Mouse (Mus musculus): Measurements from ENCODE around the gene Pcmt1. TPM values are rescaled to one million over a fixed set of nuclear protein-coding genes. Genes with fewer than 3 reads are reported as not detected.

Gene Pcmt1
- polyA plus RNA-seq, 1 experiment: 85.8 TPM

GRCm38 (mm10) chr10:7664027-7664526 is 16.9 kb downstream of the Pcmt1 start:
- TF ChIP-seq GATA1 (IDR thresholded peaks at IDR 0.05; ENCODE audit: low read length): no peak

DNA sequence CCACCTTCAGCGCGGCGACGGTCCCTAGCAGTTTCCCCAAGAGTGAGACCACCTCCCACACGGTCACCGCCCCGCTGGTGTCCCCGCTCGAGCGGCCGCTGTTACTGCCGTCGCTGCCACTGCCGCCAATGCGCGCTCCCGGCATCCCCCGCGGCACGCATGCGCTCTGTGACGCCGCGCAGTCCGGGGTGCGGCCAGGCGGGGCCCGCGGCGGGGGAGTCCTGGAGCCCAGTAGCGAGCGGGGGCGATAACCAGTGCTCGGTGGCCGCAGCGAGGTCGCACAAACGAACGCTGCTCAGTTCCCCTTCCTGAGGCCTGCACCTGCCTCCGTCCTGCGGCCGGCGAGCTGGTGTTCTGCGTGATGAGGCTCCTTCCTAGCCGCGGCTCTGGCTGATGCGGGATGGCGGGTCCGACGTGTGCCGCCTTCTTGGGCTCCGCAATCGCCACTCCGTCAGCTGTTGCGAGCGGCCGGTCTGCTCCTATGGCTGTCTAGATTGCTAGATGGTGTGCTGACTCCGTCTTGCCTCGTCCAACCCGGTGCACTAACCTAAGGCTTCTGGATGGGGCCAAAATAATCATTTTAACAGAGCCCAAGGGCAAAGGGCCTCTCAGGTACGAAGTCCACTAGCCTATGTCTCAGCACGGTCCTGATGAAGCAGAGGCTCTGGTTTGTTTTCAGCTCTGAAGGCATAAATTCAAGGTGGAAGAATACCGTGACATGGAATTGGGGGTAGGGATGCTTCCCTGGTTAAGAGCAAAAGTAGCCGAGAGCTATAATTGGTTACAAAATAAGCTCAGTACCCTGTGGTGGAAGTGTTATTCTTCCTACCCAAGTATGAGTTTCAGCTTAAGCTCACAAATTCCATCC is 17.5 kb downstream of the Pcmt1 start:
- TF ChIP-seq GATA1 (IDR thresholded peaks at IDR 0.05; ENCODE audit: low read length): no peak

- TF ChIP-seq GATA1 (IDR thresholded peaks at IDR 0.05; ENCODE audit: low read length): no peak
Observed at GRCm38 (mm10) chr10:7662471-7663141, 18.3 kb downstream of the Pcmt1 start.

- no peak for TF ChIP-seq GATA1 (IDR thresholded peaks at IDR 0.05; ENCODE audit: low read length)
Observed at GRCm38 (mm10) chr10:7651057-7651456, 29.9 kb downstream of the Pcmt1 start.

DNA sequence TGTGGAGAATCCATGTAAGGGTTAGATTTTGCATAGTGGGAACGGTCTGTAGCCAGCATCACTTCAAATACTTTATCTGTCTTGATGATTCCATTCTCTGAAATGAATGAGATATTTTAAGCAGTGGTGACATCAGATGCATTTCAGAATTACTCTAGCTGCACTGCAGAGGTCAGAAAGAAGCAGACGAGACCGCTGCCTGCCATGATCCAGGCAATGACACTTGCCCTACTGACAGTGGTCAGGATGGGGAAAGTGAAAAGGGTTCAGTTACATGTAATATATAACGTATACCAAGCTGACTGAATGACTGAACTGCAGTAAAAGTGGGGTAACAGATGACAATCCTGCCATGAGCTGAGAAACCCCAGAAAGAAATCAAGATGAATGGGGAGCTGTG is 31.9 kb downstream of the Pcmt1 start:
- TF ChIP-seq GATA1 (IDR thresholded peaks at IDR 0.05; ENCODE audit: low read length): no peak

DNA sequence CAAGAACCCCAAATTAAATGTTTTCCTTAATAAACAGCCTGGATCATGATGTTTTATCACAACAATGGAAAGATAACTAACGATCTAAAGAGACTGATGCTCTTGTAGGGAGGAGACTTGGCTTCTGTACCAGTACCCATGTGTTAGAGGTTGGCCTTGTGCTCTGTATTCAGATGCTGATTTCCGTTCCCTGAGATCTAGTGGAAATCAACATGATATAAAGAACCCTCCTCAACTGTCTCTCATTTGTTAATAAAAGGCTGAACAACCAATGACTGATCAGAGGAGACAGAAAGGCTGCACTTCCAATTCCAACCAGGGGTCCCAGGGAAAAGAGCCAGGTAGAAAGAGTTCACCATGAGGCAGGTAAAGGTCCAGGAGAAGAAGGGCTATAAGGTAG is 35.0 kb downstream of the Pcmt1 start:
- no peak for TF ChIP-seq GATA1 (IDR thresholded peaks at IDR 0.05; ENCODE audit: low read length)

DNA sequence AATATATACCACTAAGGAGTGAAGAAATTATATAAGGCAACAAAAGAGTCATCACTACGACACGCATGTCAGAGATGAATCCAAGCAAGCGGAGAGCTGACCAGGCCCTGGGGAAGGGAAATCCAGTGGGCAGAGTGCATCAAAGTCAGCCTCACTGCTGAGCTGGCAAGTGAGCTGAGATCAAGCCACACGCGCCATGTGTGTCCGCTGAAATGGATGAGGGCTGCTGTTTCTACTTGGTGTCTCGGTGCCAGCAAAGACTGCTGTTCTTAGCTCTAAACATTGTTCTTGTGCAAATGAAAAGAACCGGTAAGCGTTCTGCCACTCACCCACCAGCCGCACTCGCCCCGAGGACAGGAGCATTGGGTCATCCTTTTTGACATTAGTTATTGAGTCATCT is 40.6 kb downstream of the Pcmt1 start:
- no peak for TF ChIP-seq GATA1 (IDR thresholded peaks at IDR 0.05; ENCODE audit: low read length)

DNA sequence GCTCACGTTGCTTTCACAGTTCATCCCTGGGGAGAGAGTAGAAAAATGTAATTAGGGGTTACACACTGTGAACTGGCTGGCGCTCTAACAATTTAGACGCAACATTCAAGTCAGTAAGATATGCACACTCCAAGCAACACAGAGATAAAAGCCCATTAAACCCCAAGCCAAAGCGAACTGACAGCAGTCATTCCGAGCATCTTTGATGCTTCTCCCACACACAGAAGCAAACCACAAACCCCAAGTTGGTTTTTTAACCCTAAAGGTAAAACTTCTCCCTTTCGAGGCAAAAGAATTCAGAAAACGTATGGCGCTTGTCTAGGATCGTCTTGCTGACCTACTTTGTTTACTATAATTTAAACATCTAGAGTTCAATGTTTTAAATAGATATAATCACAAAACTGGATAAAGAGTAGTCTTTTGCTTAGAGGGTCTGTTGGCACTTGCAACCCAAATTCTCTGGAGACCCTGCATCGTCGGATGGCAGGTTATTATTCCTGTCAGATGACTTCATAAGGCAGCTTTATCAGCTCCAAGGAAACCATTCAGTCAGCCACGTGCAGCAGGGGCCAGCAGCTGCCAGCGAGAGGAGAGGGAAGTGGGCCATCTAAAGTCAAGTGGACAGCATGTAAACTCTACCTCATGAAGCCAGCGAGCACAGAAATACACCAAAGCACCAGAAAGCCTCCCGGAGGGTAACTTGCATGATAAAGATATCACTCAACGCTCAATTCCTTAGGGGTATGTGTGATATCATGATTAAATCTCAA is 49.8 kb downstream of the Pcmt1 start:
- no peak for TF ChIP-seq GATA1 (IDR thresholded peaks at IDR 0.05; ENCODE audit: low read length)

DNA sequence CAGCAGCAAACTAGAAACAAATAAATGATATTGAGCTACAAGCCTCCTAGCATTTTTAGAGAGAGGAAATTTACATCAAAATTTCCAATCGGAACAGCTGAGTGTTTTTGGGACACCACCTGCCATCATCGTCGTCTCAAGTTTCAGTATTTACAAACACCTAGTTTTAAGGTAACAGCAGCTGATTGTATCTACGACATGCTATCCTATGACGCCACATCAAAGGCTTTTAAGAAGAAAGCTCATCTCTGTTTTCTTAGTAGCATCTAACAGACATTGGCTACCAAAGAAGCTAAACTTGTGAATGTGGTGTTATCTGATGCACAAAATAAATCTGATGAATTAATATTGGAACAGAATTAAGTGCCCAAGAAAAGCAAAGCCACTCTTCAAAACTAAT is 50.6 kb downstream of the Pcmt1 start:
- no peak for TF ChIP-seq GATA1 (IDR thresholded peaks at IDR 0.05; ENCODE audit: low read length)

DNA sequence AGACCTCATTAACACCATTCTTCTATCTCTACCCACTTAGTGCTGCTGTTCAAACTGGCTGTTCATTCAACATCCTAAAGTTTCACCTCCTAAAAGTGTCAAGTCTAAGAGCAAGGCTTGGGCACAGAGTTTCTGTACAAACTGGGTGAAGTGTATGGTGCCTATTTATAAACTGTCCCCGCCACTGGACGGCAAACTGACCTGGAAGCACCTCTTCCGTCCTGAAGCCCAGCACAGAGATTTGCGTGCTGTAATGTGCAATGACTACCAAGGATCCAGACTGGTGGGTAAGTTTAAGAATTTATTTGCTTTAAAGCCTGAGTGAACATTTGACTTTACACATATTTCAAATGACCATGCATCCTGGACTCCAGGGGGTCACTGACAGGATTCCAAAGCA is 51.8 kb downstream of the Pcmt1 start:
- no peak for TF ChIP-seq GATA1 (IDR thresholded peaks at IDR 0.05; ENCODE audit: low read length)

DNA sequence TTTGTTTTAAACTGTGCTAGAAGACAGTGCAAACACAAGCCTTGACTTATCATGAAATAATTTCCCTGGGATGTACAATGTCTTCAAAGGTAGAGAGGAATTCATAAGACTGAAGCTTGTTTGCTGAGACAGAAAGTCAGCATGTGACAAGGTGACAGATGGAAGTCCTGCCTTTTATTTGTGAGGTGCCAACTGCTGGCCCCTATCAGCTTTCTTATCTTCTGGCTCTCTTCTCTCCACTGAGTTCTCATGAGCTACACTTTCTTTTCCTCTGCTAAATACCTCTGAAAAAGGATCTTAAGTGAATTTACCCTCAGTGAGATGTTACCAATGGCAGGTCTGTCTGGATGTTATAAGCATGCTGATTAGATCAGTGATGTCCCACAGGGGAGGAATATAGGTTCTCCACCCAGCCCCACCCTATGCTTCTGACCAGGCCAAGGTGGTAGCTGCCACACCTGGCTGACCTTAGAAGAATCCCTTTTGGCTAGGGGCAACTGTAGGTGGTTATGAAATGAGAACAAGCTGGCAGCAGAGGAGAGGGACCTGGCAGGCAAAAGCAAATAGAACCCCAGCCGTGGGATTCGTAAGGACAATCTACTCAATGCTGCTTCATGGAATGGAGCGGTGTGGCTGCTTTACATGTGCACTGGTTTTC is 56.9 kb downstream of the Pcmt1 start:
- no peak for TF ChIP-seq GATA1 (IDR thresholded peaks at IDR 0.05; ENCODE audit: low read length)

GRCm38 (mm10) chr10:7622378-7622777 is 58.6 kb downstream of the Pcmt1 start:
- TF ChIP-seq GATA1 (IDR thresholded peaks at IDR 0.05; ENCODE audit: low read length): no peak

DNA sequence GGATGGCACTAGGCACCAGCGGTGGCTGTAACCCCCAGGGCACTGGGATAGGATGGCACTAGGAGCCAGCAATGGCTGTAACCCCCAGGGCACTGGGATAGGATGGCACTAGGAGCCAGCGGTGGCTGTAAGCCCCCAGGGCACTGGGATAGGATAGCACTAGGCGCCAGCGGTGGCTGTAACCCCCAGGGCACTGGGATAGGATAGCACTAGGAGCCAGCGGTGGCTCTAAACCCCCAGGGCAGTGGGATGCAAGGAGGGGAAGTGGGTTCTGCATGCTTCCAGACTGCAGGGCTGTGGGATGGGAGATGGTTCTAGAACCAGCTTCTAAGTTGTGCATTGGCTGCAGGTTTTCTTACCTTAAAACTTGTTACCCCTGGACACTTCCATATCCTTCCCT is 60.2 kb downstream of the Pcmt1 start:
- TF ChIP-seq GATA1 (IDR thresholded peaks at IDR 0.05; ENCODE audit: low read length): no peak

- no peak for TF ChIP-seq GATA1 (IDR thresholded peaks at IDR 0.05; ENCODE audit: low read length)
Observed at GRCm38 (mm10) chr10:7619821-7620241, 61.1 kb downstream of the Pcmt1 start.

DNA sequence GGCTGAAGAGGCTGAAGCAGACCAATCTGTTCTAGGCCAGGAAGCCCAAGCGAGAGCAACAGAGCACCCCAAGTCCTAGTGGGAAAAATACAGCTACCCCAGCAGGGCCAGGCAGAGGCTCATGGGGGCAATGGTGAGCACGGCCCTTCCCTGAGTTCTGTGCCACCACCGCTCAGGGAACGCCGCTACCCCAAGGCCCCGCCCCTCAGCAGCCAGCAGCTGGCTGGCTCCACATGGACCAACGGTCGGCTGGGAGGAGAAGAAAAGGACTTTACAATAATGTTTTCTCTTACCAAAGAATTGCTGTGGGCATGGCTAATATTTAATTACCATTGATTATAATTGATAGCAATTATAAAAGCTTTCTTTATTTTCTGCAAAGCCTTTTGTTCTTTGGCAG is 66.1 kb downstream of the Pcmt1 start:
- TF ChIP-seq GATA1 (IDR thresholded peaks at IDR 0.05; ENCODE audit: low read length): no peak
